Mouse (Mus musculus) embryo, embryonic 11 days (tissue): ENCODE results near the gene Ctxn1.
"Not testable (repeated sequence)": the region's sequence is repeated elsewhere in the genome, so short reads cannot be mapped to it uniquely, and the experiment has no call there.

Experiments used
- DNase-seq: peaks from one replicate; pipeline ENCODE4 v3.0.0-alpha.2; 2015

The Ctxn1 gene

DNA sequence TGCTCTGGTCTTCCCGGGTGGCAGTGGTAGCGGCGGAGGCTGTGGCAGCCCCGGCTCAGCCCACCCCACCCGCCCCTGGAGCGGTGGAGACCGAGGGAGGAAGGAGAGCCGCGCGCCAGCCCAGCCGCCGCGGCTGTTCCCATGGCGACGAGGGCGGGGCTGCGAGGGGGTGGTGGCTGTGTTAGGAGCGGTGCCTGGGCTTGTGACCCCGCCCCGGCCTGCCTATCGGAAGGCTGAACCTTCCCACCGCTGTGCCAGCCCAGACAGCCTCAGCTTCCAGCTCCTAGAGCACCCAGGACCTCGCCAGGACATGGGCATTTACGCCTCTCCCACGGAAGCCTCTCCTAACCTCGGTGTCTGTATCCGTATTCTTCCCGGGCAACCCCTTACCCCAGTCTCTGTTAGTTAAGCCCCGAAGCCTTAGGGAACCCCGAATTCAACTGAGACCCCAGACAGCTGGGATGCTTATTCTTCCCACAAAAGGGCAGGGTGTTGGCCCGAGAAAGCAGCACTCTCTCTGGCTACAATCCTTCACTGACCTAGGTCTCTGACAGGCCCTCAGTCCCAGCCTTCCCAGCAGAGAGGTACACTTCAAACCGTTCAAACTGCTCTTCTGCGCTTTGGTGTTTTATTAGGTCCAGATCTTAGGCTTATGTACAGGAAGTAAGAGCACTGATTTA lies at the start of gene Ctxn1:
TSS of gene Ctxn1 (minus strand) at position 150 of the 680 bp plus-strand sequence.
- DNase-seq: peak; percentile 96

DNA sequence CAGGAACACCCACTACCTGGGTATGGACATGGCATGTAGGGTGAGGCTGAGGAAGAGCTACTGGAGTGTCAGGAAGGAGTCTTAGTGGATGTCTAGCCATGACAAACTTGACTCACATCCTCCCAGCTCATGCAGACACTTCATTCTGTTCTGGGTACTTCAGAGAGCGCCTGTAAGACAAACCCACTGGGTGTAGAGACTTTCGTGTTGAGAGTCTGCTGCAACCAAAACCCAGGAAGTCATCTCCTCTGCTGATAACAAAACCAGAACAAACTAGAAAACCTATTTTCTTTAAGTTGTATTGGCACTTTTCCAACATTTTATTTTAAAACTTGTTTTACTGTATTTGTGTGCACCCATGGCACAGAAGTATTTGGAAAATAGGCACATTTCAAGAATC lies 46.8 kb upstream of the Ctxn1 start:
- DNase-seq: no peak

DNA sequence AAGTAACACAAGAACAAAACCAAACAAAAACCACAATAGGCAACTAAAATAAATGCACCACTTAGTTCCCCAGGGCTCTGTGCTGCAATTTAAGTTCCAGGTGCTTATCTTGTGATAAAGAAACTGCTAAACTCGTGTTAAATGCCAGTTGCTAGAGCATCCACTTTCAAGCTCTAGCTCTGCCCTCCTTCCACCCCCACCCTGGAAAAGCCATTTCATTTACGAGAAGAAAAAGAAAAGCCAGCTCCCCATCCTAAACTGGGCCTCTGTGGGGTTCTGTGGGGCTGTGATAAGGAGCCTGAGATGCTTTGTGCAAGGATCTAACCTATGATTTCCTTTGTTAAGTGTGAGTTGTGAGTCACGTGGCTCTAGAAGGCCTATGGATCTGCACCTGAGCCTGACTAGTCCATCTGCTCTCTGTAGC lies 45.1 kb upstream of the Ctxn1 start:
- no peak for DNase-seq

DNA sequence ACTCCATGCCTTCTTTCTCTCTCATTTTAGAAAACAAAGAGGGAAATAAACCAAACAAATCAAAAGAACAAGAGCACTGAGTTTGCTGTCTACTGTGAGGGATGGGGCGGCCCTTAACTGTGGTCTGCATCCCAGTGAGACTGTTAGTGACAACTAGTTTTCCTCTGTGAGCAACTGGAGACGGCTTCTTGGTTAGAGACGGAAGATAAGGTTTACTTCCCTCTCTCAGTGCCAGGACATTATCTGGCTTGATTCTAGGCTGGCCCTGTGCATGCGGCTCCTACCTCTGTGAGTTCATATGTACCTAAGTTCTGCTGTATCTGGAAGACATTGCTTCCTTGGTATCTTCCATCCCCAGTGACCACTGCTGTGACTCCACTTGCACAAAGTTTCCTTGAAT lies 38.7 kb upstream of the Ctxn1 start:
- DNase-seq: no peak

DNA sequence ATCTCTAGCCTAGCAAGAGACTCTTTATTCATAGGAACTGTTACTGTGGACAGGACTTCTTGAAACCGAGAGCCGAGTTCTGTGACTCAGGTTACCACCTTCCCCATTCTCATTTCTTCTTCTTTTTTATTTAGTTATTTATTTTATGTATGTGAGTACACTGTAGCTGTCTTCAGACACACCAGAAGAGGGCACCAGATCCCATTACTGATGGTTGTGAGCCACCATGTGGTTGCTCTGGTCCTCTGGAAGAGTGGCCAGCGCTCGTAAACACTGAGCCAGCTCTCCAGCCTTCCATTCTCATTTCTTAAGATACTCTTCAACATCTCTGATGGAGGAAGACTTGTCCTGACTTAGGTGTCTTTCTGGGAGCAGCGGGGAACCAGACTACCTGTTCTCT lies 33.7 kb upstream of the Ctxn1 start:
- no peak for DNase-seq

DNA sequence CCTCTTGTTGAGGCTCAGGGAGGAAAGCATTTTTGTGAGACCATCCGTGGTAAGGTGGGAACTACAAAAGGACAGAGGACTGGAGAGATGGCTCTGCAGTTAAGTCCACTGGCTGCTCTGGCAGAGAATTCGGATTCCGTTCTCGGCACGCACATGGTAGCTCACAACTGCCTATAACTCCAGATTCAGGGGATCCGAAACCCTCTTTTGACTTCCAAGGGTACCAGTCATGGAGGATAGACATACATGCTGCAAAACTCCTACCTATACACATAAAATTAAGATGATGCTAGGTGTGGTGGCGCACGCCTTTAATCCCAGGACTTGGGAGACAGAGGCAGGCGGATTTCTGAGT lies 17.0 kb upstream of the Ctxn1 start:
- no peak for DNase-seq

DNA sequence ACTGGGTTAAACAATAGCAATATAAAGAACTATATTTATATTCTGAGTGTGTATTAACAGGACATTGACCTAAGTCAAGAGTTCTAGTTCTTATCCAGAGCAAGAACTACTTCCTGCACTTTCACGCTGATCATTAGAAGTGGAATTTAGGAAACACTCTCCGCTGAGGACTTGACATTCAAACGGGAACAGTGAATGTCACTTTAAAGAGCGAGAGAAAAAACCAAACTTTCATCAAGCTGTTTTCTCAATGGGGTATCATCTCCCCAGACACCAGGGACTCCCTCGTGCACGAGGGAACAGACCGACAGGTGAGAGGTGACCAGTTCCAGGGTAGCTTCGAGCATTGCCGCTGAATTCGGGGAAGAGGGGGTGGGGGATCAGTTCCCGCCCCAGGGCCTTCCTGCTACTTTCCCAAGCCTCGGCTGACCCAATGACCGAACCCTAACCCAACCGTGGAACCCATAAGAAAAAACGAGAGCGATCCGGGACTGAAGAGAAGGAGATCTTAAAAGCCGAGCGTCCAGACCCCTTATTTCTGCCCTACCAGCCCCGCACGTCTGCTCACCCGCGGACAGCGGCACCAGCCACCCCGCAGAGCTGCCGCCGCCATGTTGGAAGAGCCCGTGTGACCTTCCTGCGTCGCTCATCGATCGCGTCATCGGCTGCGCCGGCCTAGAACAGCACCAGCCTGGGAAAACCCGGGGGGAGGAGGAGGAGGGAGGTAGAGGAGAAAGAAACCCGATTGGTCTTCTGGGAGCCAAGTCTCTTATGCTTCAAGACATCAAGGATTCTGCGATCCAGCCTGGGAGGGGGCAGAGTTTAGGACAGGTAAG lies 16.4 kb upstream of the Ctxn1 start, which contains the start of gene Timm44:
TSS of gene Timm44 (minus strand) at position 639 of the 836 bp plus-strand sequence.
- peak; percentile 97 for DNase-seq

DNA sequence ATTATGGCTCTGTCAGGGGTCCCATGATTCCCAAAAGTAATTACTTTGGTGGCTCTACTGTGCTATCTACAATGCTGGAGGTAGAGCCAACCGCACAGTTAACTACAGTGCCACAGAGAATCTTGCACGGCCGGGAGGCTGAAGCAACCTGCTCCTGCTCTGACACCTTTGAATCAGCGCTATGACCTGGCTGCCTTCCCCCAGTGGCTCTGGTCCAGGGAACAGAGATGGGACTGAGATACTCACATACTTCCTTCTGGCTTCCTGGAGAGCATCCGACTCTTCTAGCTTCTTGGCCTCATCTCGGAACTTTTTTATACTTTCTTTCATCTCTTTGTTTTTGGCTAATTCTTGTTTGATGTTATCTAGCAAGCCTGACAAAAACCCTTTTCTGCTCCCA lies 10.5 kb upstream of the Ctxn1 start:
- no peak for DNase-seq

DNA sequence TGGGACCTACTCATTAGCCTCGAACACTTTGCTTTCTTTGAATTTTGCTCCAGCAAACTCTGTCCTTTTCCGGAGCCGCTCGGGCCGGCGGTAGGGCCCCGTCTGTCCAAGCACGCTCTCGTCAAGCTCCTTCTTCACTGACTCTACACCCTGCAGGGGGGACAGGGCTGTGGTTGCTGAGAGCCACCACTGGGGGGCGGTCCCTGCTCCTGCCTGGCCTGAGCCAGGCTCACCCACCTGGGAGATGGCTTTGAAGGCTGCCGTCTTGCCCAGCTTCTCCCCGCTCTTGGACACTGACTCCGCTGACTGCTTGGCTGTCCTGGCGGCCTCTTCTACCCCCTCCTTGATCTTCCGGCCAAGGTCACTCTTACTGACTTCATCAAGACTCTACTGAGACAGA lies 8.6 kb upstream of the Ctxn1 start:
- DNase-seq: no peak

DNA sequence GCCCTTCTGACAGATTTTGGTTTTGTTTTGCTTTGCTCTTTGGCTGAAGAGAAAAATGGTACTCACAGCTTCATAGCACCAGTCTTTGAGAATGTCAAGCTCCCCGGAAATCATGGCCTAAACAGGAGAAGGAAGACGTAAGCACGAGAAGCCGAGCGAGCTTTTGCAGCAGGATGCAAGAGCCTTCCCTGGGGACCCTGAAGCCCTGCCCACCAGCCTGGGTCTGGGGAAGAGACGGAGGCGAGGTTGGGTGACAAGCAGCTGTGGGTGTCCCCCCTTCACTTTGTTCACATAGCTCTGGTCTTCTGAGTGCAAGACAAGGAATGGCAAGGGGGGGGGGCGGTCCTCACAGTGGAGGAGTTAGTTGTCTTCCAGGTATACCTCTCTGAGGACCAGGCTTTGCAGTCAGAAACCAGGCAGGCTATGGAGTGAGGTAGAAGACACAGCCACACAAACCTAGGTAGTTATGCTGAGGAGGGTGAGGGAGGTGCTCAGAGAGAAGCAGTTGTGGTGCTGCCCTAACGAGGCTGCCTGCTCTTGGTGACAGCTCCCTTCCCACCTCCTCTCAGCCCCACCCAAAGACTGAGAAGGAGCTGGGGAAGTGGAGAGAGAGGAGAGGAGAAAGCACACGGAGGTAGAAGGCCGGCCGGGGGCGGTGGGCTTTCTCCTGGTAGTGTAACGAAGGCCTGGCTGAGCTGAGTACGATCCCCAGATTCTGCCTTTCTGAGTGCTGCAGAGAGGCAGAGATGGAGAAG lies 6.3 kb upstream of the Ctxn1 start:
- DNase-seq: no peak

DNA sequence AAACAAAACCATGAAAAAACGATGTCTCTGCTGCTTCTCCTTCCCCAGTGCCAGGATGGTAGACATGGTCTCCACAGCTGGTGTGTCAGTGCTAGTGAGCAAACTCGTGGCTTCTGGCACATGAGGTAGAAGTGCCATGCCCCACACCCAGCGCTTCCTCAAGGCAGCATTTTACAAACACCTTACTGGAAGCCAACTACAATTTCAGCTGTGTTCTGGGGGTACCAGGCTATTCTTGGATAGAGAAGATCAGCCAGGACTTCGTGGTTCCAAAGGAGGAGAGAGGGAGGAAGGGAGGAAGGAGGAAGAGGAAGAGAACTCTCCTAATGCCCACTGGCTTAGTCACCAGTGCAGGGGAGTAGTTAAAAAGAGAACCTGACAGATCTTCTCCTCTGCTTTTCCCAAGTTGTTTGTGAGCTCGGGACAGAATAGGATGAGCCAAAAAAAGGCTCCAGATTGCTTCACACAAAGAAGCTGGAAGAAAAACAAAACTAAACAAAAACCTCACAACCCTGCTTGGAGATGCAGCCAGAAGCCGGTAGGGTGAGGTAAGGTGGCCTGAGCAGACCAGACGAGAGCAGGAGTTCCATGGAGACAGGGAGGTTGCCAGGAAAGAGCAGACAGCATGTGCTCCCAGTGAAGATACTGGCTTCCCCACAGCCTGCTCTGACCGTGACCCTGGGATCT lies 4.2 kb upstream of the Ctxn1 start:
- DNase-seq: no peak

DNA sequence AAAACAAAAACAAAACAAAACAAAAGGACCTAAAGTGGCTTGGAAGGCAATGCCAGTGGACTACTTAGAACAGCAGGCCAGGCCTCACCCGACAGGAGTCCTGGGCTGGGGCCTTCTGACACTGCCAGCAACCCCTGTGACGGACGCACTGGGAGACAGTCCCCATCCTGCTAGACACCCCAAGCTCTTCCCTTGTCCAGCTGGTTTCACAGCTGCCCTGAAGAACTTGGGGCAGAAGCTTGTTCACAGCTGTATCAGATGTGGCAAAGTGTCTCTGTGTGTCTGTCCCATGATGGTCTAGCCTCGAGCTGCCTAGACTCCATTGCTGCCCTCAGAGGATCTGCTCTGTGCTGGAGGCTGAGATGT lies 714 bp upstream of the Ctxn1 start:
- no peak for DNase-seq

DNA sequence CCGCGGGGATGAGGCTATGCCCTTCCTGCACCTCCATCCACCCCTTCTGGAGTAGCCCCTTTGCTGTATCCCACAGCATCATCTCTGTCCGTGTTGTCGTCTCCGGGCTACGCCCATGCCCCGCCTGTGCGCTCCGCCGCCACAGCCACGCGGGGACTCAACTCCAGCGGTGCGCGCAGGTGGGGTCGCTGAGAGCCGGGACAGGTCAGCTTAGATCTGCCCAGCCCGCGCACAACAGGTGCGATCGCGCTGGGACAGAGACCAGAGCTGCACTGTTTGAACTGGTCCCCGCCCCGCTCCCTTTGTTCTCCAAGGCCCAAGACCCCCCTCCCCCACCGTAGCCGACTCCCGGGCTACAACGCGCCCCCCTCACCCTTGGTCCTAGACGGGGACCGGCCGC lies 396 bp downstream of the Ctxn1 start:
- DNase-seq: peak; percentile 86

DNA sequence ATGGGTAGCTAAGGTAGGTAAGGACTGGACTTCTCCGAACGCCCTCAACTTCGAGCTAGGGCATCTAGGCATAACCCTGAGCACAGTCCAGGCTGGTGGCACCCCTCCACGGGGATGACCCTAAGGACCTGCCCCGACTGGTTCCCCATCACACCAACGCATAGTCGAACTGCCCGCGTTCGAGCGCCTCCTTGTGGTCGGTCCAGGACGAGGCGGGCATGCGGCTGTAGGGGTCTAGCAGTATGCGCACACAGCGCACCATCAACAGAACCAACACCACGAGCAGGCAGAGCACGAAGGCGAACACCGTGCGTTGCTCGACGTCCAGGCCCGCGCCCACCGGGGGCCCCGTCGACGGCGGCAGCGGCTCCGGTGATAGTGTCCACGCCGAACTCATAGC lies 841 bp downstream of the Ctxn1 start:
- peak; percentile 87 for DNase-seq

DNA sequence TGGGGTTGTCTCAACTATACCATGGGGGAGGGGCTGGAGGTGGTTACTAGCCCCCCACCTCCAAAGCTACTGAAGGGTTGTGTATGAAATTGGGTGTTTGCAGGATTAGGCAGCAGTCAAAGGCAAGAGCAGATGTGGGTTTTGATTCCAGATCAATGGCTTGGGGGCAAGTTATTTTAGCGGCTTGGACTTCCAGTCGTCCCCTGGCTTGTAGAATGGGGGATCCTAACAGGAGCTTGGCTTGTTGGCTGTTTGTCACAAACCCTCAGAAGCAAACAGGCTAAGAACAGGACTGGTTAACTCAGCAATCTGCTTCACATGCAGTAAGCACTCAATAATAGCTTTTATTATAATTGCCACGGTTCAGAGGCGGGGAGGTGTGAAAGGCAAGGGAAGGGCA lies 1.7 kb downstream of the Ctxn1 start:
- no peak for DNase-seq

DNA sequence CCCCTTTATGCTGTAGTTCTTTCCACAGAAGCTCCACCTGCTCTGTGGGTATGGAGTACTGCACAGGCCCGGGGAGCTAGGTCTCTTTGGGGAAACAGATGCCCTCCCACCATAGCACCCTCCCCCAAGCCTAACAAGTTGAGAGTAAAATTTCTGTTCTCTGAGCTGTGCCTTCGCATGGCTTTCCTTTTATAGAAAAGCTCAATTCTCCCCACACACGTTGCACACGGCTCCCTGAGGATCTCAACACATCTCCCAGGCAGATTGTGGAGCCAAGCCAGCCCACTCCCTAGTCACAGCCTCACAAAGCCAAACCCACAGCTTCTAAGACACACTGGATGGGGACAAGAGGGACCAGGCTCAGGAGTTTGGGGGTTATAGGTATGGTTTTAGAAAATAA lies 2.2 kb downstream of the Ctxn1 start:
- DNase-seq: no peak

DNA sequence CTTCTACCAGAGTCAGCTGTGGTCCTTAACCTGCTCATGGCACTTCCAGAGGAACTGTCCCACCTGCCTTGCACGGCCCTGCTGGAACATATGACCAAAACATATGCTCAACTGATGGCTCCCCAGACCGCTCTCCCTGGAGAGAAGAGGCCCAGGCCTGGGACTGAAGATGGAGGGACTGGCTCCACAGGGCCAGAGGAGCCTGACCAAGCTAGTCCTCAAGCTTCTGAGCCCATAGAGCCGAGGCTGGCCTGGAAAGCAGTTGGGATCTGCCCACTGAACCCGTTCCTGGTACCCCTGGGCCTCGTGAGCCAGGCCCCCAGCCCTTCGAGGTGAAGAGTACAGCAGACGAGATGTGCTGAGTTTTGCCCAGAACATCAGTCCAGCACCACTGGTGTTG lies 3.6 kb downstream of the Ctxn1 start:
- DNase-seq: not testable (repeated sequence)

DNA sequence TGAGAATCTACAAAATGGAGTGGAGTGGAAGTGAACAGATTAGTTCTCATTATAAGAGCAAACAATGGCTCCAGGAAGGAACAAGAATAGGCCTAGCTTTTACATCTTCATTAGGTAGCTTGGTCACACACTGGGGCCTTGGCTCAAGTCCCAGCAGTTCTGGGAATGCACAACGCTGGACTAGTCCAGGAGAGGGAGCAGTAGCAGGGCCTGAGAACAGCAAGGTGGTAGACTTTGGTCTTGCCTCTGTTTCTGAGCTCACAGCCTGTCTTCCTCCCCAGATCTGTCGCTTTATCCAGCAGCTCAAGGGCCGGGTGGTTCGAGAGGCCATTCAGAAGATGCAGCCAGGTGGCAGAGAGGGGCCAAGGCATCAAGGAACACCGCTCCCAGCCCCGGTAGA lies 5.1 kb downstream of the Ctxn1 start:
- no peak for DNase-seq

DNA sequence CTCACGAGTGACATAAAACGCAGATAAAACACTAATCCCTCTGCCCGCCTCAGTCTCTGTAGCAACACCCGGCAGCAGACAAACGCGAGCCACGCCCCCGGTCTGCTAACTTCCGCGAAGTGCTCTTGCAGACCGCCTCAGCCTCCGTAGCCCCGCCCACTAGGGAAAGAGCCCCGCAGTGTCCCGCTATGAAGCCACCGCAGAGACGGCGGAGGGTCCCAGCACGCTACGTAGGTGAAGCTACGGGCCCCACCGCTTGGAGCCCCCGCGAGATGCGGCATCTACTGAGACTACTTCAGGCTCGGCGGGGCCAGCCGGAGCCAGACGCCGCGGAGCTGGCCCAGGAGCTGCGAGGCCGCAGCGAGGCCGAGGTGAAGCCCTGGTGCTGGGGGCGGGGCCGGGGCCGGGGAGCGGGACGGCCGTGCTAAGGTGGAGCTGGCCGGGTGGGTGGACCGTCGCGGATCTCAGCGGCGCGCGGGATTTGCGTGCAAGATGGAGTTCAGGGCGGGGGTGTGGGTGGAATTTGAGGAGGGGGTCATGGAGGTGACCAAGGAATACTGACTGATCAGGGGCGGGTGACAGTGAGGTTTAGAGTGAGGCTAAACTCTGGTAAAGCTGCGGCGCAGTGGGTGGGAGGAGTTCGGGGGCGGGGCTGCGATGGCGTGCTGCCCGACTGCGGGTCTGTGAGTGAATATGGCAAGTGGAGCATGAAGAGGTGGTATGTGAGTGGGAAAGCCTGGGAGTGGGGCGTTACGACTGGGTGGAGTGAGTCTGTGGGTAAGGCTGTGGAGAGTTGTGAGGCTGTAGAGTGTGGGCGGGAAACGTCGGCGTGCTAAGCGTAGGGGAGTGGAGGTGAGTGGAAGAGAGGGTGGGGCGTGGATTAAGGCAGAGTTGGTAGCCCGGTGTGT lies 5.9 kb downstream of the Ctxn1 start, which contains the start of gene Snapc2:
TSS of gene Snapc2 (plus strand) at position 147 of the 908 bp plus-strand sequence.
- DNase-seq: peak; percentile 98

DNA sequence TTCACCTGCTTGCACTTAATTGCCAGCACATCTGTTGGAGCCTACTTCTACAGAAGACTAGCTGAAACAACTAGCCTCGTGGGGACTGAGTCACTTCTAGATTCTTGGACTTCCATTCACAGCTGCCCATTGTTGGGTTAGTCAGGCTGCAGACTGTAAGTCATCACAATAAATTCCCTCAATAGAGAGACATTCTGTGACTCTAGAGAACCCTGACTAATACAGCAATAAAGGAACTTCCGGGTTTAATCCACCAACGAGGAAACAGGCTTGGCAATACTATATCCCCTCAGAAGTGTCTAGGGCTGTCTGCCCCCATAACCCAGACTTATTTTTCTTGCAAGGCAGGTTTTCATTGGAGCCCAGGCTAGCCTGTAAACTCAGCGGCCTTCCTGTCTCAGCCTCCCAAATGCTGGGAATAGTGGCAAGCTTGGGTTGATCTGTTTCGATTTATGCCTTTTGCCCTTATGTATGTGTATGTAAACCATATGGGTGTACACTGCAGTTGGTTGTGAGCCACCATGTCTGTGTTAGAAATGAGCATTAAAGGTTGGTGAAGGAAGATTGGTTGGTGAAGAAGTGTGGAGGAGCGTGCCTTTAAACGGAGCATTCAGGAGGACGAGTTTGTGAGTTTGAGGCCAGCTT lies 6.8 kb downstream of the Ctxn1 start:
- no peak for DNase-seq

DNA sequence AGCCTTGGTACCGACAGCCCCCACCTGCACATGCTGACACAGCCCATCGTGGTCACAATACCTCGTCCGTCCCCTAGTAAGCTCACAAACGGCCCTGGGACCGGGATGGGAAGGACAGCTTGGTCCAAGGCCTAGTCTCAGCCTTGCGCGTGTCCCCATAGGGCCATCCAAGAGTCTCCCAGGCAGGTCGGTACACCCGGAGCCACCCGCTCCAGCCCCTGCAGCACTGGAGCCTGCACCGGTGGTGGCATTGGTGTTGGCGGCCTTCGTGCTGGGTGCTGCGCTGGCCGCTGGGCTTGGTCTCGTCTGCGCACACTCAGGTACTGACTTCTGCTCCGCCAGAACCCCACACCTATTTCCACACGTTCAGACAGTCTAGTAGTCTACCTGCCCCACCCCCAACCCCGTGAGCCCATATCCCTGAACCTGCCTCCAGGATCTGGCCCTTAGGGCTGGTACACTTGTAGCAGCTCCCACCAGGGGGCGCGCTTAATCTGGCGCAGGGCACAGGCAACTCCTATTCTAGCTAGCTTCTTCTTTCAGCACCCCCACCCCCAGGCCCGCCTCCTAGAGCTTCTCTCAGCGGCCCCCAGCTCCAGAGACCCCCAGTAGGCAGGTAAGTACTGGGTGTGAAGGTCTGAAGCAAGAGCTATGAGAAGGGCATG lies 8.6 kb downstream of the Ctxn1 start:
- peak; percentile 87 for DNase-seq
